Mouse (Mus musculus) large intestine, adult 2 months (tissue): ENCODE results near the gene Pcsk4. TPM values are rescaled to one million over a fixed set of nuclear protein-coding genes. Genes with fewer than 3 reads are reported as not detected.
"Not testable (repeated sequence)": the region's sequence is repeated elsewhere in the genome, so short reads cannot be mapped to it uniquely, and the experiment has no call there.

Experiments used
- DNase-seq: peaks from one replicate; pipeline ENCODE4 v3.0.0-alpha.2; 2012; ENCODE audit warnings: low read depth, low spot score
- WGBS: fragments of 180-500 bp; shearing (Covaris S2); methylation state at CpG from one replicate; pipeline ENCODE4 v1.1.7; 2018; 5-methylcytosine and 5-hydroxymethylcytosine counted together
- polyA plus RNA-seq: library from polyadenylated mRNA; depleted of rRNA; stranded (reverse); fragments of >200 nt; gene quantifications from 2 replicates; pipeline ENCODE4 v1.2.3, GENCODE M21; 2012

Gene Pcsk4
- polyA plus RNA-seq, 1 experiment, result 8.2 TPM

DNA sequence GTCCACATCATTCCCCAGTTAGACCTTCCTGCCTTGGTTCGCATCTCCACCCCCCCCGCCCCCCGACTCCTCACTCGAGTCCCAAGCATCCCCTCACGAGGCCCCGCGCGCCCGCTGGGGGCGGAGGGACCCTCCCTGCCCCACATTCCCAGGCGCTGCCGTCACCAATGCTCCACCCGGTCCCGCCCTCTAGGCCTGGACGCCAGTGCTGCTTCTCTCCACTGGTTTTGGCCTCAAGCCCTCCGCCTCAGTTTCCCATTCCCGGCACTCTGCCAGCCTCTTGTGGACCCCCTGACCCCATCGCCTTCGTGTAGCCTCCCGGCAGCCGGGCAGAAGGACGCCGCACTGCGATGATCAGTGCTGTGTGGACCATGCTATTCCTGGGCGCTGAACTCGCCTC is 19.7 kb upstream of the Pcsk4 start:
- DNase-seq, result no peak
- WGBS, result 32% methylated on average over 26 of the region's 26 CpGs

DNA sequence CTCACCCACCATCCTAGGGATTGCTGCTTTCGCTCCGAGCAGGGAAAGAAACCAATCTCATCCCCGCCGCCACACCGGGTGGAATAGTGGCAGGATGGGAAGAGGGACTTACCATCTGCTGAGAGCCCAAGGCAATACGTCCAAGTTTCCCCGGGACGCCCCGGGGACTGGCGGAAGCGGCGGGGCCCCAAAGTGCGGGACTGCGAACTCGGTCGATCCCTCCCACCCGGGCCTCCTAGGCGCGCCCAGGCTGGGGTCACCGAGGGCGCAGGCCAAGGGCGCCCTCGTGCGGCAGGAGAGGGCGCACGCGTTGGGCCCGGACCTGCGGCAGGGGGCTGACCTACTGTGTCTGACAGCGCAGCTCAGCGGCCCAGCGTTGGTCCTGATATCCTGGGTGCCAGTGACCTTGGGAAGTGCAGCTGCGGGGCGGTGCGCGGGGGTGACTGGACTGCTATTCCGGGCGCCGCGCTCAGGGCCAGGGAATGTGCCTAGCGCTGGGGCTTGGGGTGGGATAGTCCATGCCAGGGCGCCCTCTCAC is 19.0 kb upstream of the Pcsk4 start, which contains the start of gene Adamtsl5:
Gene Adamtsl5, minus strand, starts transcription at position 169 of the 538 bp plus-strand sequence.
- WGBS, result 1% methylated on average over 42 of the region's 42 CpGs
- DNase-seq, result no peak

DNA sequence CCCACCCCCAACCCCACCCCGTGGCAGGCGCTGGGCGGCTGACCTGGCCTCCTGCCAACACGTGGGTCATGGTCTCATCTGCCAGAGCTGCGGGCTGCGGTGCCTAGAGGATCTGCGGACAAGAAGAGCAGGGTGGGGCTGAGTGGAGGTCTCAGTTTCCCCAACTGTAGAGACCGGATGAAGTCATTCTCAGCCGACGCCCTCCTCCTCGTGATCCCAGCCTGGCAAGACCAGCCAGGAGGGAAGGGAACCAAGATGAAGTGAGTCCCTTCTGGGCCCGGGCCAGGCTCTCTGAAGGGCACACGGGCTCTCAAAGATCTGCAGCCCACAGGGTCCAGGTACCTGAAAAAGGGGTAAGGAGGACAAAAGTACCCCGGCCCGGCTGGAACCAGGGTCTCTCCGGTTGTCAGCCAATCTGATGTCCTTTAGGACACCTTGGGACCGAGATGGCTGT is 18.2 kb upstream of the Pcsk4 start:
- 5% methylated on average over 17 of the region's 17 CpGs for WGBS
- no peak for DNase-seq

DNA sequence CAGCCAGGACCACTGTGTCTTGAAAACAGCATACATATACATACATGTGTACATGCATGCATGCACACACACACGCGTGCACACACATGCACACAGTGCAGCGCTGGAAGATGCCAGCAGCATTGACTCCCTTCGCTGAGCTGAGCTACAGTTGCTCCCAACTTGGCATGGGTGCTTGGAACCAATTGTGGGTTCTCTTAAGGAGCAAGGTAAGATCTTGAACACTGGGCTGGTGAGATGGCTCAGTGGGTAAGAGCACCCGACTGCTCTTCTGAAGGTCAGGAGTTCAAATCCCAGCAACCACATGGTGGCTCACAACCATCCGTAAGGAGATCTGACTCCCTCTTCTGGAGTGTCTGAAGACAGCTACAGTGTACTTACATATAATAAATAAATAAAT is 16.6 kb upstream of the Pcsk4 start:
- not testable (repeated sequence) for DNase-seq
- 88% methylated on average over 6 of the region's 6 CpGs for WGBS

DNA sequence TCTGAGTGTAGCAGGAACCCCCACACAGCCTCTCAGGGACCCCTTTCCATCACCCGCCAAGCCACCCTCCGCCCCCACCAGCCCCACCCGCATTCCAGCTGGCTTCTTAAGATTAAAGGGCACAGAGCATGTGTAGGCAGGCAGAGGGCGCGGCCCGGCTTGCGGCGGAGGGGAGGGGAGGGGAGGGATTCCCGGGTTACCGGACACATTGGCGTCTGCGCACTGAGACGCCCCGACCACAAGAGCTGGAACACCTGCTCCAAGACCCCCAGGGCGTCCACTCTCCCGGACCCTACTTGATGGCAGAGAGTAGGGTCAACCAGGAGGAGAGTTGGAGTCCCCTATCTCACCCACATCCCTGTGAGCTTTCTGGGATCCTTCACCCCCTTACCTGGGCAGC is 15.8 kb upstream of the Pcsk4 start:
- DNase-seq, result no peak
- 20% methylated on average over 16 of the region's 16 CpGs for WGBS

DNA sequence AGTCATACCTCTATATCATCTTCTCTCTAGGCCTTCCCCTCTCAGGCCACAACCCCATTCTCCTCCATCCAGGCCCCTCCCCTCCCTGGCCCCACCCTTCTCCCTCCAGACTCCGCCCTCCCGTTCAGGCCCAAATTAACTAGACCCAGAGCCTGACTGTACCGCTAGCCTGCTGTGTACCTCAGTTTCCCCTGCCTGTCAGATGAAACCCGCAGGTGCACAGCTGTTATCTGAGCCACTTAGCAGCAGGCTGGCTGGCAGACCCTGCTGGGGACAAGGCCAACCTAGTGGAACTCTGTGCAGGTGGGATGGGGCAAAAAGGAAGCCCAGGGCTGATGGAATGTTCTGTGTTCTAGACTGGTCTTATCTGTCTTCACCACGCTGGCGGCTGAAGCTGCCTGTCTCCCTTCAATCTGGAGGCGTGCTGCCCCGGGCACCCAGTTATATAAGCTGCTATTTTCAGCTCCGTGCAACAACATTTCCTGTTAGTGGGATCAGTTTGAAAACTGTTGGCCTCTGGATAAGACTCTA is 14.9 kb upstream of the Pcsk4 start:
- DNase-seq, result no peak
- WGBS, result 21% methylated on average over 9 of the region's 9 CpGs

DNA sequence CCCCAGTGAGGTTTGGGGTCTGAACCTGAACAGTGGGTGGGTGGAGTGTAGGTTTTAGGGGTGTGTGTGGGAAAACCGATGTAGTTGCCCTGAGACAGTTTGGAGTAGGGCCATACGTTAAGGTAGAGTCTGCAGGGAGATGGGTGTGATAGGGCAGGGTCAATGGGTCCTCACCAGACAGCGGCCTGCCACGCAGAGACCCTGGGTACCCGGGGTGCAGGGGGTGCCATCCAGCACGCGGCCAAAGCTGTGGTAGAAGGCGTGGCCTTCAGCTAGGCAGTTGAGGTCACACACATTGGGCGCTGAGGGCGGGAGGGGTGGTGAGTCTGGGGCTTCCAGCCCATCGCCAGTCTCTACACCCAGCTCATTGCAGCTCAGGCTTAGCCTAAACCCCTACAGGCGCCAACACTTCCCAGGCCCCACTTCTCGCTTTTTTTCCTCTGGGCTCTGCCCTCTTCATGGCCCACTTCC is 14.2 kb upstream of the Pcsk4 start:
- no peak for DNase-seq
- WGBS, result 40% methylated on average over 13 of the region's 13 CpGs

DNA sequence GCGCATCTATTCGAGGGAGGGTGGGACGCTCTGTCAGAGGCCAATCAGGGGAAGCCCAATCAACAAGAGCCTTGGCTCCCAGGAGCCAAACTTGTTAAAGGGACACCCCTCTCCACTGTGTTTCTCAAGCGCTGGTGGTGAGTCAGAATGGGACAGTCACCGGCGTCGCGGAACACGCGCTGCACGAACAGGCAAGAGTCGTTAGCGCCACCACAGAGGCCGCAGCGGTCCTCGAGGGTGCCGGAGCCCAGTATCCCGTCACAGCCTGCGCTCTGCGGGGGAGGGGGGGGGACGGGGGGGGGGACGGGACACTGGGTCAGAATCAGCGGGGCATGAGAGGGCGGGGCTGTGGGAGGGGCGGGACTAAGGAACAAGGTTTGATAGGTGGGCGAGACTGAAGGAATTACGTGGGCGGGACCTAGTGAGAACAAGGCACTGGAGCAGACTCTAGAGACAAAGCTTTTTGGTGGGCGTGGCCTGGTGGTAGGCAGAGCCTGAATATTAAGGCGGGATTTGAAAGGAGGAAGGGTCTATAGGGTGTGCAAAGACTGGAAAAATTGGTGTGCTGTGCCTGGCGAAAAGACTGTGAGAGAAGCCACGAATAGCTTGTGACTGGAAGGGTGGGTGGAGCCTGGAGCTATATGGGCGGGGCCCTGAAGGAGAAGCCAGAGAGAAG is 13.6 kb upstream of the Pcsk4 start:
- DNase-seq, result no peak
- under 1% methylated on average over 33 of the region's 33 CpGs for WGBS

DNA sequence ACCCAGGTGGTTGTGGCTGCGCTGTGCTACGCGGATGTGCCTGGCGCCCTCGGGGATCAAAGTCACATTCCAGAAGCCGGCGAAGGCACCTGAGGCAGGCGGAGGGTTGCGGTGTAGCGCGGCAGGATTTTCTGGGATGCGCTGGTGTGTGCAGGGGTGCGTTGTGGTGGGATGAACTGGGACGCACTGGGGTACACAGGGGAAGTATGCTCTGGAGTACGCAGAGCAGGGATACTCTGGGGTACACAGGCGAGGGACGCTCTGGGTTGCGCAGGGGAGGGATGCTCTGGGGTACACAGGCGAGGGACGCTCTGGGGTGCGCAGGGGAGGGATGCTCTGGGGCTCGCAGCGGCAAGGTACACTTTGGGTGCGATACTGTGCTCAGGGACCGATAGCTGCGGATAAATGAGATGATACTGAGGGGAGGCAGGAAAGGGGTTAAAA is 13.0 kb upstream of the Pcsk4 start:
- DNase-seq, result no peak
- WGBS, result 9% methylated on average over 26 of the region's 26 CpGs

DNA sequence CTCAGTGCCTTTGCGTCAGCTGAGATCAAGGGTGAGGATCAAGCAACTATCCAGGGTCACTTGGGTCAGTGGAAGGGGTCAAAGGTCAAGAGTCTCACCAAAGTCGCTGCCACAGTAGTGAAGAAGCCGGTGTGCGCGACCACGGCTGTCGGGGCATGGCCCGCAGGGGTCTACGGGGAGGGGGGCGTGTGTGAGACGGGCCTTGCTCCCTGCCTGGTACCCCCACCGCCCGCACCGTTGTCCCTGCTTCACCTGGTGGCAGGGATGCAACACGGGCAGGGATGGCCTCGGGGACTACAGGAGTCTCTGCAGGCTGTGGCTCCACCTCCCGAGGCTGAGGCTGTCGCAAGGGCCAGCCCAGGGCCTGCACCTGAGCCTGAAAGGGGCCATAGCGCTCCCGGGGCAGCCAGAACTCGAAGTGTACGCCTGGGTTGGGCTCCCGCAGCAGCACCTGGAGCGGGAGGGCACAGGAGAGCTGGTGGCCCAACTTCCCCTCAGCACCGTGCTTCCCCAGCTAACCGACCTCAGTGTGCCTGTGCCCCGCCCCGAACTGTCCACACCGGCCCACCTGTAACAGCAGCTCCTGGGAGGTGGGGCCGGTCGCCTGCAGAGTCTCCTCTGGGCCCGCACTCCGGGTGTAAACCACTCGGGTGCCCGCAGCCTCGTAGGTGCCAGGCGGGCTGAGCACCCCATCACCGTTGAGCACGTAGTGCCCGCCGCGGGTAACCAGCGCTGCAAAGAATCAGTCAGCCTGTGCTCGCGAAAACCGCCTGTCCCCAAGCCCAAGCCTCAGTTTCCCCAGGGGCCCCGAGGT is 12.4 kb upstream of the Pcsk4 start:
- WGBS, result 16% methylated on average over 47 of the region's 47 CpGs
- DNase-seq, result no peak

DNA sequence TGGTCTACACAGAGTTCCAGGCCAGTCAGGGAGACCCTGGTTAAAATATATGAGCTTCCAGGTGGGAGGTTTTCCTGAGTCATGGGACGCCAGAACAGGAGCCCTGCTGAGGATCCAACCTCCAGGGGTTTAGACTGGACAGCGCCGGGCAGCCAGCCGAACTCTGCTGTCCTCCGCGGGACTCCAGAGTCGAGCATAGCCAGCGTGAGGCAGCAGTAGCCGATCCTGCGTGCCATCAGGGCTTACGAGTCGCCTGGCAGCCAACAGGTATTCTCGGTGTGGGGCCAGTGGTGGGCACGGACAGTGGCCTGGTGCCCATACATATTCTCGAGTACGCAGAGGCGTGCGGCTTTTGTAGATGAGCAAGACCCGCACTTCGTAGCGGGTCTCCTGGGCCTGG is 11.7 kb upstream of the Pcsk4 start:
- WGBS, result 63% methylated on average over 21 of the region's 21 CpGs
- DNase-seq, result no peak

DNA sequence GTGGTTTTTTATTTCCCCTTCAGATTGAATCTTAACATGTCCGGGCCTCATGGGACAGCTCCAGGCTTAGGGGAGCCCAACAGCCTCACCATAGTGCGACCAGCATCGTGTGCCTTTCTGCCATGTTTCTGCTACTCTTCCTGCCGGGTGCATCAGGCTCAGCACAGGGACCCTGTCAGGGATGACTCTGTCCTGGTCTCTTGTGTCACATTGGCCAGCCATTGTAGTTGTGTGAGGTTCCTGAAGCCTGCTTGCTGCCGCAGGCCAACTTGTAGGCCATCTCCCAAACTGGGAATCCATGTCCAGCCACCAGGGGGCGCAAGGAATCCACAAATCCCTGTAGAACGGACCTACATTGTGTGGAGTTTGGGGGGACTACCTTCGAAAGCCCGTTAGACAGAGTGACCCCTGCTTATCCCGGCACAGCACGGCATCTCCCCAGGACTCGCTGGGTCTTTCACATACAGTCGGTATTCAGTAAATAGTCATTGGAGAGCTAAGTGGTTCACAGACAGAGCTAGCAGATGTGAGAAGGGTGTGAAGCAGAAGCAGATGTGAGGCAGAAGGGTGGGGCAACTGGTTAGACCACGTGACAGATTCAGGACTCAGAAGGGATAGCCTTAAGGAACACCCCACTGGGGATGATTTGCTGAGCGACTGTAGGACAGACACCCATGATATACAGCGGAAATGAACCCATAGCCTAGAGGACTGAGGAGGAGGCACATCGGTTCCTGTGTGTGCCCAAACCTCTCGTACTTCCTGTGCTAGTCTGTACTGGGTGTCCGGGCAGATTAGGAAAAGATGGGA is 10.8 kb upstream of the Pcsk4 start:
- 20% methylated on average over 19 of the region's 19 CpGs for WGBS
- peak; percentile 60 for DNase-seq

DNA sequence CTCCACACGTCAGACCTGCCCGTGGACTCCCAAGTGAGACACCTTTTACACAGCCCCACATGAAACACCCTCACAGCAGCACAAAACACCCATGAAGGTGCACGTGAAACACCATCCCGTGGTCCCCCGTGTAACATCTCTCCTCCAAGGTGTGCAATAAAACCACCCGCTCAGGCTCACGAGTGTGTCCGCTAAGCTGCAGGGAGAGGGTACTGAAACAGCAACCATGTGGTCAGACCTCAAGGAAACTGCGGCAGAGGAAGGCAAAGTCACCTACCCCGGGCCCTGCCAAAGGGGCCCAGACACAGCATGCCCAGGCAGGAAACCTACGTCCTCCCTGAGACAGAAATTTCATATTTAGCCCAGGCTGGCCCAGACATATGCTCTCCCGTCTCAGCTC is 7.0 kb upstream of the Pcsk4 start:
- 87% methylated on average over 12 of the region's 12 CpGs for WGBS
- no peak for DNase-seq

DNA sequence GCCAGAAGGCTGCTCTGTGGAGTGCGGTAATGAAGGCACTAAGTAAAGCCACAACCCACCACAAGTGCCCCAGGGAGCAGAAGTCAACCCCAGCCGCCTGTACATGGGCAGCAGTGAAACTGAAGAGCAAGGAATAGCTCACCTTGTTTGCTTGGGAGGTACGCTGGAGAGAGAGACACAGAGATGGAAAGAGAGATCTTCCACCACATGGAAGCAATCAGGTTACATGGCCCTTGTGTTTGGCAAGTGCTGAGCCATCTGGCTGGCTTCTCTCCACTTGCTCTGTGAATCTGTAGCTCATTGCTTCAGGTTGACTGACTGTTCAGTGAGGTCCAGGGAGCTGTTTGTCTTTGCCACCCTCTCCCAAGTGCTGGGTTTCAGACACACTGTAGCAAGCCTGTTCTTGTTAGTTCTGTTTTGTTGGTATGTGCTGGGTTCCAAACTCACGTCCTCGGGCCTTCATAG is 3.3 kb upstream of the Pcsk4 start:
- no peak for DNase-seq
- 68% methylated on average over 5 of the region's 5 CpGs for WGBS

DNA sequence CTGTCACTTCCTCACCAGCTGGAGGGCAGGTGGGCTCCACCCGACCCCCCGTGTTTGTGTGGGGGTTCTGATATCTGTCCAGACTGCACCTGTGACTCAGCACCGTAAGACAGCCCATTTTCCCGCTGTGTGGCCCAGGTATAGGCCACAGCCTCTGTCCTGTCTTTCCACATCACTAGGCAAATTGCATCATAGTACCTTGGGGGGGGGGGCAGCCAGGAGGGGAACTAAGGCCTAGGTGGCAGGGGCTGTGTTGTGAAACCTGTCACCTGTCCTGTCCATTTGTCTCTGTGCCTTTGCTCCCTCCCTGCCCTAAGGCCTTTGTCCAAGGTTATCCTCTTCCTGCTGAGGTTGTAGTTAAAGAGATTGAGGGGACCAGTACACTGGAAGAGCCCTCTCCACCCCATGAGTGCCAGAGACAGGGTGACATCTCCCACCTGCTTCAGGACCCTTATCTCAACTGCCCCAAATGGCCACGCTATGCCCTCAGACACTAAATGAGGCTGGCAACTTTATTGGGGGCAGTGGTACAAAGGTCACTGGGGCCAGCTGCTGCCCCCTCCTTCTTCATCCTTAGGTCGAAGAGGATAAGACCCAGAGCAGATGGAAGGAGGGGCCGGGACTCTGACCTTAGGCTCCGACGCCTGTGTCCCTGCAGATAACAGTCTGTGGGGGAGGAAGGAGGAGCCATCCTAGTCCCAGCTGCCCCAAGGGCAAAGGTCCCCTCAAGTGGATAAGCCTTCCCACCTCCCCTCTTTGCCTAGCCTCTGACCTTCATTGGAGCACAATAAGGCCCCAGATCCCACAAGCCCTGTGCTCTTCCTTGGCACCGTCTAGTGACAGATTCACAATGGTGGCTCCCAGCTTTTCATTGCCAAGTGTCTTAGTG is 2.6 kb upstream of the Pcsk4 start:
- no peak for DNase-seq
- WGBS, result 24% methylated on average over 10 of the region's 10 CpGs

DNA sequence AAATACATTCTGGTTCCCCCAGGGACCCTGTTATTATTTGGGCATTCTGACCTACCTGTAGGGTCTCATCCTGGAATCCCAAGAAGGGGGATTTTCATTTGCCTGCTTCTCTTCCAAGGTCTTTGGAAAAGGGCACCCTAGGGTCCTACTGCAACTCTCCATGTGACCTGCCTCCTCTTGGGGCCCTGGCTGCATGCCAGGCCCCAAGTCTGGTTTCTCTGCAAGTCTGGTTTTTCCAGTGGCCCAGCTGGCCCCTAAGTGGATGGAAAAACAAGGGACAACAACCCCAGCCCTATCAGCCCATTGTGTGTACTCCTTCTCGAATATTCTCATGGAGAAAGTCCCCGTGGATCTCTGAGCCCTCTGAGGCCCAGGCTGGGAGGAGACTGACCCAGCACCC is 1.6 kb upstream of the Pcsk4 start:
- WGBS, result 18% methylated on average over 2 of the region's 2 CpGs

DNA sequence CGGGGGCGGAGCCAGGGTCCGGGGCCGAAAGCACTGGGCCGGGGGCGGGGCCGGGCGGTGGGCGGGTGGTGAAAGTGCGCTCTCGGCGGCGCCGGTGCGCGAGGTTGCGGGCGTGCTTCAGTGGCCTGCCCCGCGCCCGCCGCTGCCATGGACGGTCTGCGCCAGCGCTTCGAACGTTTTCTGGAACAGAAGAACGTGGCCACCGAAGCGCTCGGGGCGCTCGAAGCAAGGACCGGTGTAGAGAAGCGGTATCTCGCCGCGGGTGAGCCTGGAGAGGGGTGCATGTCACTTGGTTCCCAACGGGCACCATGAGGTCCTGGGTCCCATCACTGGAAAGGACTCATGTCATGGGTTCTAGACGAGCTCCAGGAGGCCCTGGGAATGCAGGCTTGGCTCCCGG is 786 bp upstream of the Pcsk4 start:
- 2% methylated on average over 41 of the region's 41 CpGs for WGBS
- DNase-seq, result no peak

More for the DNA sequence above, 1.6 kb upstream of the Pcsk4 start:
- DNase-seq, result no peak

DNA sequence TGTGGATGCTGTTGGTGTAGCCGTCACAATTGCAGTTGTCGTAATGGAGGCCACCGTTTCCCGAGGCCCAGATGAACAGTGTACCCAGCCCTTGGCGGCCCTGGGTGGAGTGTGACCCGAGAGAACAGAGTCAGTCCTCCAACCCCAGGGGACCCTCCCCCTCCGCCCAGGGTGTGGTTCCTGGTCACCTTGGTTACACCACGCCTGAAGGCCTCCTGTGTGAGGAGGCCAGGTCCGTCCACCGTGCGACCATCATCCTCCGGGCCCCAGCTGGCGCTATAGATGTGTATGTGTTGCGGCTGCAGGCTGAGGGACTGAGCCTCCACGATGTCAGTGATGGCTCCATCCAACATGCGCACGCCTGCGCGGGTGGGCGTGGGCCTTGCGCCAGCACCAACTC is 4.3 kb downstream of the Pcsk4 start:
- no peak for DNase-seq
- WGBS, result 77% methylated on average over 21 of the region's 21 CpGs
